Mouse (Mus musculus) CH12.LX (cell line): ENCODE data around the gene Dok5. TPM values are rescaled to one million over a fixed set of nuclear protein-coding genes. Genes with fewer than 3 reads are reported as not detected.

Experiments
- DNase-seq: peaks from one replicate; pipeline ENCODE4 v3.0.0-alpha.2; 2013; ENCODE audit errors: extremely low read depth
- H3K27ac ChIP-seq: 2 replicates; pipeline ENCODE4 v1.5.1; 2012; ENCODE audit warnings: low read depth, mild to moderate bottlenecking, control low read depth, moderate library complexity; ENCODE audit not compliant: insufficient read depth
- H3K27me3 ChIP-seq: replicated peaks from 2 replicates; pipeline ENCODE3; 2012; ENCODE audit warnings: inconsistent platforms
- H3K36me3 ChIP-seq, 2 experiments: replicated peaks in 1 of 2; 2 replicates each; pipeline versions ENCODE3 to v1.6.1; 2012; ENCODE audit warnings: inconsistent platforms in 1 of 2, low read length in 1 of 2, mild to moderate bottlenecking in 1 of 2, mixed read lengths in 1 of 2, moderate library complexity in 1 of 2; ENCODE audit not compliant: control insufficient read depth in 1 of 2, insufficient read depth in 1 of 2
- H3K4me1 ChIP-seq, 2 experiments: 2 replicates each; pipeline ENCODE4 v1.6.1; 2012; ENCODE audit warnings: inconsistent platforms in 1 of 2, moderate library complexity in 1 of 2; ENCODE audit not compliant: insufficient read depth in 2 of 2, control insufficient read depth in 1 of 2
- H3K4me2 ChIP-seq: 2 replicates; pipeline ENCODE4 v1.6.1; 2012; ENCODE audit warnings: low read depth, mild to moderate bottlenecking, control low read depth; ENCODE audit not compliant: poor library complexity, insufficient read depth, severe bottlenecking
- H3K4me3 ChIP-seq, 3 experiments: fragments of 150-350 bp in 1 of 3; sonication (generic) in 1 of 3; replicated peaks in 1 of 3; 2 replicates each; pipeline versions ENCODE3 to v1.5.1; 2011 to 2012; ENCODE audit warnings: low read depth in 2 of 3, low read length in 2 of 3, mild to moderate bottlenecking in 2 of 3, moderate library complexity in 2 of 3, control low read depth in 1 of 3, improper control_type of control experiment in 1 of 3, inconsistent platforms in 1 of 3, mixed read lengths in 1 of 3; ENCODE audit not compliant: poor library complexity in 1 of 3
- H3K79me2 ChIP-seq: replicated peaks from 2 replicates; pipeline ENCODE4 v1.6.1; 2012; ENCODE audit warnings: mild to moderate bottlenecking, moderate library complexity; ENCODE audit not compliant: control insufficient read depth, poor library complexity, insufficient read depth, severe bottlenecking; ENCODE audit errors: extremely low read depth
- H3K9ac ChIP-seq: 2 replicates; pipeline ENCODE4 v1.6.1; 2012; ENCODE audit warnings: low read depth, mild to moderate bottlenecking, control low read depth, moderate library complexity; ENCODE audit not compliant: insufficient read depth
- H3K9me3 ChIP-seq: replicated peaks from 2 replicates; pipeline ENCODE3; 2012; ENCODE audit warnings: low read length, inconsistent platforms, mixed read lengths
- BHLHE40 ChIP-seq: IDR thresholded peaks from 2 replicates; pipeline ENCODE4 v1.6.1; 2011; ENCODE audit warnings: mild to moderate bottlenecking, low read depth, low read length, improper control_type of control experiment
- CHD1 ChIP-seq: IDR thresholded peaks from 2 replicates; pipeline ENCODE4 v1.6.1; 2012; ENCODE audit warnings: low read depth, low read length, improper control_type of control experiment, inconsistent platforms
- CHD2 ChIP-seq: IDR thresholded peaks from 2 replicates; pipeline ENCODE4 v1.6.1; 2011; ENCODE audit warnings: low read length, improper control_type of control experiment
- CTCF ChIP-seq, 2 experiments: IDR thresholded peaks in 1 of 2; conservative IDR thresholded peaks in 1 of 2; 2 replicates each; pipeline ENCODE4 v1.5.1; 2011 to 2012; ENCODE audit warnings: low read depth in 2 of 2, low read length in 2 of 2, improper control_type of control experiment in 1 of 2, inconsistent platforms in 1 of 2, mild to moderate bottlenecking in 1 of 2, moderate library complexity in 1 of 2
- ELF1 ChIP-seq: IDR thresholded peaks from 2 replicates; pipeline ENCODE4 v1.6.1; 2014; ENCODE audit warnings: low read depth, mild to moderate bottlenecking, inconsistent platforms, low read length, improper control_type of control experiment
- ETS1 ChIP-seq: conservative IDR thresholded peaks from 2 replicates; pipeline ENCODE4 v1.6.1; 2012; ENCODE audit warnings: low read depth, mild to moderate bottlenecking, inconsistent platforms, low read length, improper control_type of control experiment, moderate library complexity
- HCFC1 ChIP-seq: IDR thresholded peaks from 2 replicates; pipeline ENCODE4 v1.6.1; 2012; ENCODE audit warnings: low read depth, mild to moderate bottlenecking, inconsistent platforms, low read length, improper control_type of control experiment
- JUND ChIP-seq: conservative IDR thresholded peaks from 2 replicates; pipeline ENCODE4 v1.6.1; 2011; ENCODE audit warnings: low read depth, low read length, improper control_type of control experiment
- KAT2A ChIP-seq: IDR thresholded peaks from 2 replicates; pipeline ENCODE4 v1.6.1; 2012; ENCODE audit warnings: low read length, improper control_type of control experiment, inconsistent platforms; ENCODE audit not compliant: insufficient replicate concordance
- MAFK ChIP-seq: IDR thresholded peaks from 2 replicates; pipeline ENCODE4 v1.6.1; 2011; ENCODE audit warnings: low read length, improper control_type of control experiment; ENCODE audit not compliant: insufficient replicate concordance
- MAX ChIP-seq: IDR thresholded peaks from 2 replicates; pipeline ENCODE4 v1.6.1; 2011; ENCODE audit warnings: low read length, improper control_type of control experiment
- NRF1 ChIP-seq: IDR thresholded peaks from 2 replicates; pipeline ENCODE4 v1.6.1; 2014; ENCODE audit warnings: low read depth, mild to moderate bottlenecking, inconsistent platforms, low read length, improper control_type of control experiment, moderate library complexity
- PAX5 ChIP-seq: IDR thresholded peaks from 2 replicates; pipeline ENCODE4 v1.6.1; 2012; ENCODE audit warnings: low read length, inconsistent platforms, mixed read lengths
- POLR2A ChIP-seq: IDR thresholded peaks from 2 replicates; pipeline ENCODE4 v1.6.1; 2011; ENCODE audit warnings: low read depth, mild to moderate bottlenecking, improper control_type of control experiment, low read length
- RCOR1 ChIP-seq: conservative IDR thresholded peaks from 2 replicates; pipeline ENCODE4 v1.6.1; 2012; ENCODE audit warnings: low read depth, mild to moderate bottlenecking, inconsistent platforms, low read length, improper control_type of control experiment
- TBP ChIP-seq: conservative IDR thresholded peaks from 2 replicates; pipeline ENCODE4 v1.6.1; 2011; ENCODE audit warnings: low read depth, low read length, improper control_type of control experiment
- TCF12 ChIP-seq: IDR thresholded peaks from 2 replicates; pipeline ENCODE4 v1.6.1; 2014; ENCODE audit warnings: low read depth, mild to moderate bottlenecking, inconsistent platforms, low read length, improper control_type of control experiment
- USF2 ChIP-seq: conservative IDR thresholded peaks from 2 replicates; pipeline ENCODE4 v1.6.1; 2011; ENCODE audit warnings: low read depth, low read length, improper control_type of control experiment
- ZC3H11A ChIP-seq: IDR thresholded peaks from 2 replicates; pipeline ENCODE4 v1.6.1; 2012; ENCODE audit warnings: low read depth, mild to moderate bottlenecking, inconsistent platforms, low read length, improper control_type of control experiment
- ZMIZ1 ChIP-seq: IDR thresholded peaks from 2 replicates; pipeline ENCODE4 v1.6.1; 2012; ENCODE audit warnings: low read depth, mild to moderate bottlenecking, inconsistent platforms, low read length, improper control_type of control experiment
- dilution Hi-C: fragments of 300-500 bp; cut with MboI; formaldehyde crosslinking; loops from 2 replicates; pipeline ENCODE4 v1.14.3; 2020; ENCODE audit warnings: low sequenced_read_pairs; ENCODE audit not compliant: extremely low pct_unique_long_range_greater_than_20kb, extremely low pct_ligation_motif_present
- in situ Hi-C: fragments of 300-500 bp; cut with MboI; formaldehyde crosslinking; loops from 3 replicates; pipeline ENCODE4 v1.14.3; 2019; ENCODE audit warnings: low sequenced_read_pairs, low pct_ligation_motif_present, low pct_unique_long_range_greater_than_20kb, mixed read lengths
- polyA plus RNA-seq: library from polyadenylated mRNA; unstranded; fragments of >175 nt; gene quantifications from 2 replicates; pipeline ENCODE4 v1.2.1, GENCODE M21; 2012; ENCODE audit warnings: low read depth; ENCODE audit not compliant: insufficient read length
- total RNA-seq, 2 experiments: library from RNA; depleted of rRNA; stranded (reverse); fragments of 300-350 nt in 1 of 2; fragments of >200 nt in 1 of 2; gene quantifications; 2 replicates each; pipeline ENCODE4 v1.2.3; 2012 to 2014

The Dok5 gene
- total and polyA plus RNA-seq, 3 experiments = not detected

GRCm38 (mm10) chr2:170864820-170865219 lies 133.2 kb downstream of the Dok5 start:
- Histone ChIP-seq H3K36me3 (no peaks in the 10 kb centered on the region), H3K9ac (no peak overlapping the region), H3K4me2 (no peak overlapping the region), H3K4me1 (no peaks in the 10 kb centered on the region), H3K79me2 (no peaks in the 10 kb centered on the region), H3K27ac (no peak overlapping the region), H3K9me3 (peaks cover 75% of the 10 kb centered on the region), H3K27me3 (no peaks in the 10 kb centered on the region), H3K4me3 (no peak overlapping the region)
- dilution Hi-C loops = no loop called here
- TF ChIP-seq CHD1 (no peak), TCF12 (no peak), JUND (no peak), MAX (no peak)
- in situ Hi-C loops = loop anchor here (5.0 kb wide), 1 partner anchor 343 kb away; no protein-coding TSS in a partner anchor
- no peak for DNase-seq

- in situ Hi-C loops (loop anchor here (10.0 kb wide), 1 partner anchor 1344 kb away; no protein-coding TSS in a partner anchor), dilution Hi-C loops (no loop called here)
- Histone ChIP-seq H3K4me2 (no peak overlapping the region), H3K4me1 (no peaks in the 10 kb centered on the region), H3K9me3 (peaks cover 70% of the 10 kb centered on the region), H3K9ac (no peak overlapping the region), H3K4me3 (no peak overlapping the region), H3K36me3 (no peaks in the 10 kb centered on the region), H3K79me2 (no peaks in the 10 kb centered on the region), H3K27ac (no peak overlapping the region), H3K27me3 (no peaks in the 10 kb centered on the region)
- TF ChIP-seq TCF12 (no peak), ETS1 (no peak), HCFC1 (no peak), BHLHE40 (no peak), TBP (no peak), CTCF (conservative IDR thresholded peaks at IDR 0.05 in 1 of 2, IDR thresholded peaks at IDR 0.05 in 1 of 2; ENCODE audit: low read depth in 2 of 2, low read length in 2 of 2) (no peak), MAX (no peak), KAT2A (no peak), NRF1 (no peak), RCOR1 (no peak), POLR2A (no peak), ZMIZ1 (no peak), USF2 (no peak), ZC3H11A (no peak), MAFK (no peak), PAX5 (no peak), ELF1 (no peak), CHD2 (no peak)
- DNase-seq = no peak
Measured at GRCm38 (mm10) chr2:170870566-170870965, 139.0 kb downstream of the Dok5 start.
